Mouse (Mus musculus): ENCODE measurements around the gene Pctp.

GRCm38 (mm10) chr11:89950691-89951270 lies 51.9 kb downstream of the Pctp start:
- TF ChIP-seq POLR2A (IDR thresholded peaks at IDR 0.05; ENCODE audit: control insufficient read depth, extremely low read depth, insufficient read depth, low read length, poor library complexity): no peak
- no peak for TF ChIP-seq CTCF (IDR thresholded peaks at IDR 0.05; ENCODE audit: borderline replicate concordance, control insufficient read depth, extremely low read depth, insufficient read depth, low read length, poor library complexity)

All from thymus, adult 2 months (tissue).